Mouse (Mus musculus) heart, adult 2 months (tissue): ENCODE results near the gene Zfp410.
"Not testable (repeated sequence)": the region's sequence is repeated elsewhere in the genome, so short reads cannot be mapped to it uniquely, and the experiment has no call there.

ENCODE experiments used
- CTCF ChIP-seq: fragments of 200-600 bp; IDR thresholded peaks from 2 replicates; pipeline ENCODE4 v1.8.1; 2022; ENCODE audit warnings: antibody characterized with exemption, mild to moderate bottlenecking, moderate library complexity
- EP300 ChIP-seq: fragments of 200-500 bp; IDR thresholded peaks from 2 replicates; pipeline ENCODE4 v1.6.1; 2011; ENCODE audit warnings: low read depth, low read length, control low read depth; ENCODE audit not compliant: insufficient read depth
- POLR2A ChIP-seq: fragments of 200-500 bp; IDR thresholded peaks from 2 replicates; pipeline ENCODE4 v1.6.1; 2011; ENCODE audit warnings: mild to moderate bottlenecking, low read depth, low read length, control low read depth; ENCODE audit not compliant: insufficient read depth

DNA sequence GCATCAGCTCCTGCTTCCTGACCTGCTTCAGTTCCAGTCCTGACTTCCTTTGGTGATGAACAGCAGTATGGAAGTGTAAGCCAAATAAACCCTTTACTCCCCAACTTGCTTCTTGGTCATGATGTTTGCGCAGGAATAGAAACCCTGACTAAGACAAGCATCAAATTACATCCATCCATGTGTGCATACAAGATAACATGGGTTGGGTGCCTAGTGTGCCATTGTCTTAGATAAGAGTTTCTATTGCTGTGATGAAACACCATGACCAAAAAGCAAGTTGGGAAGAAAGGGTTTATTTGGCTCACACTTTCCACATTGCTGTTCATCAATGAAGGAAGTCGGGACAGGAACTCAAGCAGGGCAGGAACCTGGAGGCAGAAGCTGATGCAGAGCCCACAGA, 42.0 kb downstream of the Zfp410 start:
- TF ChIP-seq EP300, POLR2A, CTCF: not testable (repeated sequence)
